Mouse (Mus musculus) kidney, adult 8-10 months (tissue): ENCODE measurements around the gene Madcam1.

Experiments used
- DNase-seq, 2 experiments: peaks; one replicate each; pipeline ENCODE4 v3.0.0; 2022

Madcam1 gene

GRCm38 (mm10) chr10:79668771-79669575 is 4.6 kb downstream of the Madcam1 start, which contains the start of gene Tpgs1:
Gene Tpgs1 (plus strand): TSS chr10:79669369.
- DNase-seq: peak; percentile 90

- DNase-seq: peak; percentile 54 to 70
These were observed 5.3 kb downstream of the Madcam1 start for GRCm38 (mm10) chr10:79669576-79670057.

- no peak for DNase-seq
These were observed 5.9 kb downstream of the Madcam1 start for GRCm38 (mm10) chr10:79670071-79670888.

- DNase-seq: no peak
These were observed 7.2 kb downstream of the Madcam1 start for GRCm38 (mm10) chr10:79671396-79672087.

- no peak for DNase-seq
These were observed 7.7 kb downstream of the Madcam1 start for GRCm38 (mm10) chr10:79672088-79672455.

- DNase-seq: no peak
These were observed 8.7 kb downstream of the Madcam1 start for GRCm38 (mm10) chr10:79673054-79673453.

- DNase-seq: no peak
These were observed 11.1 kb downstream of the Madcam1 start for GRCm38 (mm10) chr10:79675346-79676035.

- no peak for DNase-seq
These were observed 16.5 kb downstream of the Madcam1 start for GRCm38 (mm10) chr10:79680606-79681495.

- peak; percentile 99 to 100 for DNase-seq
These were observed 17.4 kb downstream of the Madcam1 start, which contains the start of gene Cdc34 for GRCm38 (mm10) chr10:79681591-79682245. Gene Cdc34 (plus strand): TSS chr10:79682195.

- DNase-seq: no peak
These were observed 18.2 kb downstream of the Madcam1 start for GRCm38 (mm10) chr10:79682551-79682915.

- DNase-seq: peak; percentile 70 to 81
These were observed 18.7 kb downstream of the Madcam1 start for GRCm38 (mm10) chr10:79682916-79683582.

- no peak for DNase-seq
These were observed 19.6 kb downstream of the Madcam1 start for GRCm38 (mm10) chr10:79683726-79684640.

- no peak for DNase-seq
These were observed 20.6 kb downstream of the Madcam1 start for GRCm38 (mm10) chr10:79684770-79685600.

- no peak for DNase-seq
These were observed 21.9 kb downstream of the Madcam1 start for GRCm38 (mm10) chr10:79686219-79686618.

GRCm38 (mm10) chr10:79686691-79687090 is 22.3 kb downstream of the Madcam1 start:
- DNase-seq: no peak

GRCm38 (mm10) chr10:79687513-79687912 is 23.2 kb downstream of the Madcam1 start:
- no peak for DNase-seq

- no peak for DNase-seq
These were observed 24.4 kb downstream of the Madcam1 start, which contains the start of gene Gzmm for GRCm38 (mm10) chr10:79688720-79689119. Gene Gzmm (plus strand): TSS chr10:79689020.

GRCm38 (mm10) chr10:79689178-79689577 is 24.8 kb downstream of the Madcam1 start:
- no peak for DNase-seq
